In genomic region chr9:123402215-123402614, GRCm38 (mm10) we compare ENCODE assay signal across 17 mouse cellular contexts. TPM values are rescaled to one million over a fixed set of nuclear protein-coding genes. Genes with fewer than 3 reads are reported as not detected.
A peak's percentile ranks its signal among the peaks of the same experiment; 100 is the strongest.
DNase-seq lines count a peak whose midpoint lies in the region; ATAC-seq and TF ChIP-seq lines count a peak whose summit lies in the region.
"Had no signal": no experiment of that assay in that cellular context is flagged by ENCODE, and none has a peak within 500 bp of the region (broad histone marks: within the 10 kb centered on the region; RNA-seq: fewer than 3 reads in every experiment).

No protein-coding gene starts in this region.

- no peak for ATAC-seq in hindbrain, postnatal 0 days
- ATAC-seq in hindbrain, embryonic 11.5 days (ENCODE audit: low FRiP score), result no peak
- ATAC-seq: forebrain, embryonic 14.5 days; hindbrain, embryonic 16.5 days had no signal

- H3K27ac ChIP-seq in hindbrain, postnatal 0 days, result no peak overlapping the region
- no peak overlapping the region for H3K27ac ChIP-seq in hindbrain, embryonic 11.5 days (ENCODE audit: low read depth, low read length)
- no peak overlapping the region for H3K27ac ChIP-seq in left cerebral cortex, adult 2 months
- H3K27ac ChIP-seq in cortical plate, adult 2 months (ENCODE audit: insufficient read depth, low read length), result no peak overlapping the region
- H3K27ac ChIP-seq: embryonic facial prominence, embryonic 10.5 days; heart, embryonic 13.5 days; hindbrain, embryonic 12.5 days had no signal

- peak; percentile 52 for TF ChIP-seq CTCF in hindbrain, postnatal 0 days (IDR thresholded peaks at IDR 0.05; ENCODE audit: low read depth)
- peak; percentile 37 for TF ChIP-seq CTCF in left cerebral cortex, adult 2 months (IDR thresholded peaks at IDR 0.05)
- peak; percentile 10; the same call in 1 of the 2 replicates for TF ChIP-seq CTCF in cortical plate, adult 2 months (IDR thresholded peaks at IDR 0.05; ENCODE audit: extremely low read depth, insufficient read depth, low read length)

- H3K27me3 ChIP-seq in hindbrain, postnatal 0 days (ENCODE audit: insufficient read depth, low read length), result no peaks in the 10 kb centered on the region
- no peaks in the 10 kb centered on the region for H3K27me3 ChIP-seq in hindbrain, embryonic 11.5 days (ENCODE audit: control insufficient read depth, insufficient read depth, low read length)
- H3K27me3 ChIP-seq: heart, embryonic 13.5 days; hindbrain, embryonic 12.5 days had no signal

- H3K36me3 ChIP-seq in hindbrain, postnatal 0 days (ENCODE audit: insufficient read depth, low read length), result no peaks in the 10 kb centered on the region; the same call in 1 of the 2 replicates
- no peaks in the 10 kb centered on the region for H3K36me3 ChIP-seq in hindbrain, embryonic 11.5 days (ENCODE audit: control insufficient read depth, insufficient read depth, low read length)
- H3K36me3 ChIP-seq: hindbrain, embryonic 12.5 days had no signal

- H3K9ac ChIP-seq in hindbrain, postnatal 0 days (replicated peaks; ENCODE audit: low read length), result no peak overlapping the region
- H3K9ac ChIP-seq in hindbrain, embryonic 11.5 days (ENCODE audit: low read depth, low read length), result no peak overlapping the region
- H3K9ac ChIP-seq: heart, embryonic 13.5 days; hindbrain, embryonic 12.5 days had no signal

- H3K4me1 ChIP-seq in hindbrain, postnatal 0 days (ENCODE audit: insufficient read depth, low read length), result 0 out of 2 replicates have a peak, but pooled peaks cover 3% of the 10 kb centered on the region
- no peaks in the 10 kb centered on the region for H3K4me1 ChIP-seq in hindbrain, embryonic 11.5 days (replicated peaks; ENCODE audit: control insufficient read depth, insufficient read depth, low read length)
- H3K4me1 ChIP-seq in cortical plate, adult 2 months (ENCODE audit: control insufficient read depth, insufficient read depth, low read length), result peaks cover 8% of the 10 kb centered on the region
- H3K4me1 ChIP-seq: embryonic facial prominence, embryonic 10.5 days; hindbrain, embryonic 12.5 days had no signal

- intact Hi-C loops in left cerebral cortex, adult 2 months (cut with DNase I), result no loop called here

- peak; percentile 9 for DNase-seq in hindbrain, postnatal 0 days (ENCODE audit: low spot score)
- no peak for DNase-seq in hindbrain, embryonic 11.5 days (ENCODE audit: low spot score)
- no peak for DNase-seq in left cerebral cortex, adult 2 months (ENCODE audit: extremely low spot score in 1 of 2, low spot score in 2 of 2)
- DNase-seq in left cerebral cortex, adult 8-10 months (ENCODE audit: low spot score in 2 of 2), result no peak
- no peak for DNase-seq in adrenal gland, postnatal 25 days
- DNase-seq: adrenal gland, adult 8-10 months; cerebellum, adult 18-20 months; cerebellum, adult 9-11 months; cerebellum, postnatal 36 days; gastrocnemius, postnatal 36 days; heart, postnatal 36 days had no signal

- H3K4me2 ChIP-seq in hindbrain, postnatal 0 days (ENCODE audit: low read depth, low read length), result no peak overlapping the region
- no peak overlapping the region for H3K4me2 ChIP-seq in hindbrain, embryonic 11.5 days (replicated peaks; ENCODE audit: low read depth, low read length)
- H3K4me2 ChIP-seq: heart, embryonic 13.5 days; hindbrain, embryonic 12.5 days had no signal

- H3K4me3 ChIP-seq in hindbrain, postnatal 0 days (ENCODE audit: low read length), result no peak overlapping the region
- H3K4me3 ChIP-seq in hindbrain, embryonic 11.5 days (ENCODE audit: low read depth, low read length), result no peak overlapping the region
- H3K4me3 ChIP-seq in left cerebral cortex, adult 2 months, result no peak overlapping the region
- H3K4me3 ChIP-seq in cortical plate, adult 2 months (ENCODE audit: insufficient read depth, low read length), result no peak overlapping the region
- H3K4me3 ChIP-seq: embryonic facial prominence, embryonic 10.5 days; heart, embryonic 13.5 days; hindbrain, embryonic 12.5 days had no signal

- no peaks in the 10 kb centered on the region for H3K9me3 ChIP-seq in hindbrain, postnatal 0 days (ENCODE audit: low read length)
- H3K9me3 ChIP-seq in hindbrain, embryonic 11.5 days (ENCODE audit: control insufficient read depth, low read length), result no peaks in the 10 kb centered on the region
- H3K9me3 ChIP-seq: embryonic facial prominence, embryonic 10.5 days; heart, embryonic 13.5 days; hindbrain, embryonic 12.5 days had no signal

- WGBS in hindbrain, postnatal 0 days, result 89% methylated on average over 3 of the region's 3 CpGs
- 91% methylated on average over 3 of the region's 3 CpGs for WGBS in hindbrain, embryonic 11.5 days

- TF ChIP-seq POLR2A in cortical plate, adult 2 months (IDR thresholded peaks at IDR 0.05; ENCODE audit: extremely low read depth, insufficient read depth, low read length), result no peak

RNA-seq across cellular contexts. Expression of gene Lars2, which starts 35.5 kb away (rescaled TPM):
- total RNA-seq in hindbrain, postnatal 0 days (2014; rRNA removed), result 18.8 and 32.4 TPM in 2 replicates
- 956 and 1,072 TPM in 2 replicates for polyA plus RNA-seq in hindbrain, postnatal 0 days (2015; fragmentation: Nextera tagmentation; extraction: Ambion mirVana)
- 849 and 1,244 TPM in 2 replicates for polyA plus RNA-seq in hindbrain, embryonic 11.5 days (2014; fragmentation: Nextera tagmentation; extraction: Ambion mirVana)
- total RNA-seq in left cerebral cortex, adult 2 months (2021), result 10 to 100 TPM; 29.6 to 56.2 TPM
- total RNA-seq in left cerebral cortex, adult 8-10 months (2022), result 100 to 1,000 TPM in 1 of 4 experiments, 10 to 100 TPM in 3; 48.7 to 105 (median 76.9) TPM
- polyA plus RNA-seq in cortical plate, adult 2 months (2012; rRNA removed), result 1,836 and 4,688 TPM in 2 replicates
- total RNA-seq in adrenal gland, postnatal 25 days (2021), result 68.1 and 42,328 TPM in 2 replicates
